In the genomic region with DNA sequence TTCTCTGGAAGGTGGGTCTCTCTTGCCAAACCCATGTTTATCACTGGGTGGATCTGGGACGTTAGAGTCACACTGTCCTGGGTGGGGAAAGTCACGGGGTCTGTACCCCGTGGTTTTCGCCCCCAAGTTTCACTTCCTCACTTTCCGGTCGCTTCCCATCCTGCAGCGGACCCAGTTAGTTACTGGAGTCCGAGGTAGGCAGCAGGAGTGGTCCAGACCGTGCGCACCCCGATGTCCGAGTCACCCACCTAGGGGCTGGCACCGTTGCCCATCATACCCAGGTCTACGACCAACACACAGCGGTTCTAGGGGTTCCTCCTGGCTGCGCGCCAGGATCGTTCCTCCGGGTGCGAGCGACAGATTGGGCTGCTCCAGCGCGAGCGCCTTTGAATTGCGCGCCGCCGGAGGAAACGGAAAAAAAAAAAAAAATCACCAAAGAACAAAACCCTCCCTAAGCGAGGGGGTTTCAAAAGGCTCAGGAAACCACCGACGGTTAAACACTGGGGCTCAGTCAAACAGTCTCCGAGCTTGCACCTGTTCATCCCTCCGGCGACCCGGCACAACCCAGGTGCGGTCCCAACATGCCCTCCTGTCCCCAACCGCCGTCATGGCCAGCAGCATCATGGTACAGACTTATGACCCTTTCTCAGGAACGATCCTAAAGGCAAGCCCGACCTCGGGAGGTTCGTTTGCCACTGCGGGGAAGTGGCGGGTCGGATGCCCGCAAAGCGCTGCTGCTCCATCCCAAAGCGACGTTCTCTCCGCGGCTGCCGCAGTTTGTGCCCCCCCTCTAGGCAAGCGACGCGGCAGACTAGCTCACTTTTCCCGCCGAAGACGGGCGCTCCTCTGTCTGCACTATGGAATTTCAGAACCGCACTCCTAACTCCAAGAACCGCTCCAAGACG, we compare ENCODE assay signal across 8 mouse cellular contexts. TPM values are rescaled to one million over a fixed set of nuclear protein-coding genes. Genes with fewer than 3 reads are reported as not detected.
DNase-seq lines count a peak whose midpoint lies in the region; ATAC-seq and TF ChIP-seq lines count a peak whose summit lies in the region.

No protein-coding gene starts in this region.

- H3K4me1 ChIP-seq in heart, embryonic 16.5 days (ENCODE audit: control insufficient read depth, insufficient read depth, low read length), result peaks cover 13% of the 10 kb centered on the region
- H3K4me1 ChIP-seq in small intestine, adult 2 months (ENCODE audit: control insufficient read depth, insufficient read depth, insufficient read length, low read length), result peaks cover 9% of the 10 kb centered on the region

- 0 out of 2 replicates have a peak, but pooled peaks have one; percentile 24 for TF ChIP-seq POLR2A in small intestine, adult 2 months (IDR thresholded peaks at IDR 0.05; ENCODE audit: low read depth, low read length)

- DNase-seq in CD4-positive, CD25-positive, alpha-beta regulatory T cell, adult 2 months (ENCODE audit: low read depth, low spot score), result peak; percentile 88
- peak; percentile 87 for DNase-seq in T-cell, adult 2 months (ENCODE audit: low spot score)
- peak; percentile 53 to 60 for DNase-seq in layer of hippocampus, postnatal 10 days (ENCODE audit: low spot score in 2 of 2)
- DNase-seq in cerebellum, adult 9-10 months, result no peak

- no peaks in the 10 kb centered on the region for H3K9me3 ChIP-seq in heart, embryonic 16.5 days (replicated peaks; ENCODE audit: control insufficient read depth, low read length)

- ATAC-seq in erythroblast, adult 5-6 weeks (replicated peaks; ENCODE audit: low FRiP score, poor library complexity, severe bottlenecking), result peak; percentile 59
- peak; percentile 39 for ATAC-seq in heart, embryonic 16.5 days (replicated peaks; ENCODE audit: extremely low read depth, insufficient read depth, low FRiP score)
- peak; percentile 45 for ATAC-seq in megakaryocyte progenitor cell, adult 5-6 weeks (replicated peaks; ENCODE audit: poor library complexity)

- peak overlapping the region; percentile 71 for H3K9ac ChIP-seq in heart, embryonic 16.5 days (ENCODE audit: low read length)

- H3K36me3 ChIP-seq in heart, embryonic 16.5 days (ENCODE audit: control insufficient read depth, insufficient read depth), result no peaks in the 10 kb centered on the region
- peaks cover 2% of the 10 kb centered on the region; the same call in 1 of the 2 replicates for H3K36me3 ChIP-seq in small intestine, adult 2 months (ENCODE audit: control insufficient read depth, insufficient read depth, low read length)

- WGBS in heart, embryonic 16.5 days, result under 1% methylated on average over 63 of the region's 63 CpGs
- WGBS in small intestine, adult 2 months, result under 1% methylated on average over 63 of the region's 63 CpGs

- TF ChIP-seq CTCF in small intestine, adult 2 months (IDR thresholded peaks at IDR 0.05; ENCODE audit: extremely low read depth, insufficient read length, insufficient replicate concordance, low read depth, low read length), result no peak

- H3K27me3 ChIP-seq in heart, embryonic 16.5 days (ENCODE audit: control insufficient read depth, insufficient read depth, low read length), result peaks cover 31% of the 10 kb centered on the region
- peaks cover 29% of the 10 kb centered on the region for H3K27me3 ChIP-seq in small intestine, adult 2 months (ENCODE audit: control insufficient read depth, insufficient read depth, low read length)

- peak overlapping the region; percentile 64 for H3K4me2 ChIP-seq in heart, embryonic 16.5 days (ENCODE audit: low read depth, low read length)

- H3K4me3 ChIP-seq in heart, embryonic 16.5 days (ENCODE audit: low read length), result peak overlapping the region; percentile 49
- peak overlapping the region; percentile 74 for H3K4me3 ChIP-seq in small intestine, adult 2 months (ENCODE audit: low read depth, low read length)

- peak overlapping the region; percentile 68 for H3K27ac ChIP-seq in heart, embryonic 16.5 days (ENCODE audit: low read length)
- peak overlapping the region; percentile 50 for H3K27ac ChIP-seq in small intestine, adult 2 months (ENCODE audit: insufficient read depth, low read depth, low read length)

RNA-seq across cellular contexts. Expression of a gene that starts 1.0 kb away (rescaled TPM):
- 121 and 151 TPM in 2 replicates for total RNA-seq in erythroblast, adult 5-6 weeks (2015; ENCODE audit: low replicate concordance)
- total RNA-seq in erythroblast, adult 5-6 weeks (2017; ENCODE audit: low replicate concordance), result 109 and 111 TPM in 2 replicates
- 4.1 and 4.6 TPM in 2 replicates for polyA plus RNA-seq in heart, embryonic 16.5 days (2015; fragmentation: Nextera tagmentation; extraction: Ambion mirVana)
- total RNA-seq in layer of hippocampus, postnatal 10 days (2021), result 10 to 100 TPM; 19.5 to 22.5 TPM
- 268 and 279 TPM in 2 replicates for total RNA-seq in megakaryocyte progenitor cell, adult 5-6 weeks (2015)
- 187 and 192 TPM in 2 replicates for total RNA-seq in megakaryocyte progenitor cell, adult 5-6 weeks (2017)
- polyA plus RNA-seq in small intestine, adult 2 months (2012; rRNA removed), result 11.0 and 15.9 TPM in 2 replicates

Comparison
In these comparisons a context has a peak if more than half of its experiments do, and no peak if none do; other contexts are left out.
1. RNA of a gene that starts 1.0 kb away (total RNA-seq): 187 to 279 TPM in megakaryocyte progenitor cell, adult 5-6 weeks and 109 to 151 TPM in erythroblast, adult 5-6 weeks; 19.5 to 22.5 TPM in layer of hippocampus, postnatal 10 days; every median in the first group is over 4 times any median in the second.
2. Peak in every context shown above with its lines, with median percentiles within 50 percentile points of each other: ATAC-seq.